Mouse (Mus musculus): ENCODE results near the gene Bglap. TPM values are rescaled to one million over a fixed set of nuclear protein-coding genes. Genes with fewer than 3 reads are reported as not detected.
A peak's percentile ranks its signal among the peaks of the same experiment; 100 is the strongest.

The Bglap gene
- polyA plus RNA-seq, 1 experiment from 2014 or later, result 0.64 TPM

DNA sequence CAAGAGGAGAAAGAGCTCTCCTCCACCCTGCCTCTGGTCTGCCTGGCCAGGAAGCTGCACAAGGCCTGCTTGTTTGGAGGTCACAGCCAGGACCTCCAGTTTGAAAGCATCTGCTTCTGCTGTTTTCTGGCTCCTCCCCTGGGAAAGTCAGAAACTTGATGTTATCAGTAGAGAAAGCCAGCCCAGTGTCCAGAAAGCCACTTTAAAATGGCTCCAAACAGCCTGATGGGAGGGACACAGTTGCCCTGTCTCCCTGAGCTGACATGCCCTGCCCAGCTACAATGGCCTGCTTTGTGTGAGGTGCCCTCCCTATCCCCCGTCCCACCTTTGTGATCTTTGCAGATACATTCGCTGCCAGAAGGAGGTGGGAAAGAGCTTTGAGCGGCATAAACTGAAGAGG lies 24.3 kb downstream of the Bglap start:
- Histone ChIP-seq H3K9ac (ENCODE audit: low read length) (no peak overlapping the region), H3K27me3 (ENCODE audit: control insufficient read depth, insufficient read depth, low read length) (no peaks in the 10 kb centered on the region), H3K9me3 (ENCODE audit: control insufficient read depth, low read length) (no peaks in the 10 kb centered on the region), H3K4me3 (ENCODE audit: low read depth, low read length) (no peak overlapping the region), H3K27ac (replicated peaks) (no peak overlapping the region), H3K4me1 (replicated peaks; ENCODE audit: control insufficient read depth, insufficient read depth) (peaks cover 3% of the 10 kb centered on the region; the same call in 1 of the 2 replicates), H3K36me3 (ENCODE audit: control insufficient read depth, insufficient read depth, low read length) (peaks cover 61% of the 10 kb centered on the region), H3K4me2 (replicated peaks; ENCODE audit: low read depth) (no peak overlapping the region)
- DNase-seq (ENCODE audit: low spot score) (no peak), ATAC-seq (ENCODE audit: low FRiP score, low TSS enrichment) (no peak)
- WGBS, result 71% methylated on average over 3 of the region's 3 CpGs
- no peak for TF ChIP-seq CTCF (IDR thresholded peaks at IDR 0.05; ENCODE audit: low read depth)
- no peak for TF ChIP-seq EP300 (optimal IDR thresholded peaks at IDR 0.05)

DNA sequence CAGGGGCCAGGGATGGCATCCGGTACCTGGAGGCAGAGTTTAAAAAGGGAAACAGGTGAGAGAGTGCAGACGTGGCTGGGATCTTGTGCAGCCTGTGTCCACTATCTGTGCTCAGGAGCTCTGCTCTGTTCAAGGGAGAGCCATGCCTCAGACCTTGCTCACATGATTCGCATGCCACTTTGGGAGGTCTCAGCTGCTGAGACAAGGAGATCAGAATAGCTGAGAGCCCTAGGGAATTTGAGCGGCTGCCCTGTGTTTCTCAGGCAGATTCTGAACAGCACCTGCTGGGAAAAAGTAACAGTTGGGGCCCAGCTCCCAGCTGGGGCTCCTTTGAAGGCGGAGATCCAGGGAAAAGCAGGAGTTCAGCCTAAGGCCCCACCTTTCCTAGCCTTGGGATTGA lies 24.7 kb downstream of the Bglap start:
- H3K4me2 ChIP-seq (replicated peaks; ENCODE audit: low read depth), result no peak overlapping the region
- no peaks in the 10 kb centered on the region for H3K9me3 ChIP-seq (ENCODE audit: control insufficient read depth, low read length)
- 65% methylated on average over 5 of the region's 5 CpGs for WGBS
- TF ChIP-seq CTCF (IDR thresholded peaks at IDR 0.05; ENCODE audit: low read depth) (no peak), EP300 (optimal IDR thresholded peaks at IDR 0.05) (no peak)
- ATAC-seq (ENCODE audit: low FRiP score, low TSS enrichment) (no peak), DNase-seq (ENCODE audit: low spot score) (no peak)
- no peak overlapping the region for H3K27ac ChIP-seq (replicated peaks)
- H3K9ac ChIP-seq (ENCODE audit: low read length), result no peak overlapping the region
- H3K4me1 ChIP-seq (replicated peaks; ENCODE audit: control insufficient read depth, insufficient read depth), result peaks cover 2% of the 10 kb centered on the region; the same call in 1 of the 2 replicates
- H3K27me3 ChIP-seq (ENCODE audit: control insufficient read depth, insufficient read depth, low read length), result no peaks in the 10 kb centered on the region
- H3K36me3 ChIP-seq (ENCODE audit: control insufficient read depth, insufficient read depth, low read length), result peaks cover 65% of the 10 kb centered on the region
- no peak overlapping the region for H3K4me3 ChIP-seq (ENCODE audit: low read depth, low read length)

DNA sequence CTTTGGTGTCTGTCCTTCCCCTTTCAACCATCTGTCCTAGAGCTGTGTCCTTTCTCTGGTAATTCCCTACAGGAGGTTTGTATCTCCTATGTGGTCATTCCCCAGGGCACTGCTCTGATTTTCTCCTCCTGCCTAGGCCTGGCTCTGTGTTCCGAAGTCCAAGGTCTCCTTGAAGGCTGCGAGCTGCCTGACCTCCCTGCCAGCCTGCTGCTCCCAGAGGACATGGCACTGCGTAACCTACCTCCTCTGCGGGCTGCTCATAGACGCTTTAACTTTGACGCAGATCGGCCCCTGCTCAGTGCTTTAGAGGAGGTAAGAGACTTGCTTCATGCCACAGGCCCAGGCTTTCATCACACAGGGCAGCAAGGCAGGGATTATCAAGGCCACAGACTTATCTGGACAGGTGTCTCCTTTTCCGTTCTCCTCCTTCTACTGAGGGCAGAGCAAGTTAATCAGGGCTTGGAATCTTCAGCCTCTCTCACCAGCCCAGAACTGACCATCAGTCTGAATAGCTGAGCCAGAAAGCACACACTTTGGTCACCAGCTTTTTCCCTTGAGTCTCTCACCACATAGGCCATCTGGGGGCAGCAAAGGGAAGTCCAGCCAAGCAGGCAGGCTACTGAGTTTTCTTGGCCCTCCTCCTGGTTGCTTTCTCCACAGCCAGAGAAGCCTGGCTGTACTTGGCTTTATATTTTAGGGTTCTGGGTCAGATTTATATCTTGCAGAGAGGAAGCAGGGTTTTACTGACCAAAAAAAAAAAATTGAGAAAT lies 29.7 kb downstream of the Bglap start:
- DNase-seq (ENCODE audit: low spot score) (no peak), ATAC-seq (ENCODE audit: low FRiP score, low TSS enrichment) (no peak)
- Histone ChIP-seq H3K4me2 (replicated peaks; ENCODE audit: low read depth) (no peak overlapping the region), H3K27me3 (ENCODE audit: control insufficient read depth, insufficient read depth, low read length) (no peaks in the 10 kb centered on the region), H3K9ac (ENCODE audit: low read length) (no peak overlapping the region), H3K4me1 (replicated peaks; ENCODE audit: control insufficient read depth, insufficient read depth) (no peaks in the 10 kb centered on the region), H3K4me3 (ENCODE audit: low read depth, low read length) (no peak overlapping the region), H3K27ac (replicated peaks) (no peak overlapping the region), H3K9me3 (ENCODE audit: control insufficient read depth, low read length) (no peaks in the 10 kb centered on the region), H3K36me3 (ENCODE audit: control insufficient read depth, insufficient read depth, low read length) (peaks cover 82% of the 10 kb centered on the region)
- TF ChIP-seq EP300 (optimal IDR thresholded peaks at IDR 0.05) (no peak), CTCF (IDR thresholded peaks at IDR 0.05; ENCODE audit: low read depth) (peak; percentile 49)
- 94% methylated on average over 8 of the region's 8 CpGs for WGBS

DNA sequence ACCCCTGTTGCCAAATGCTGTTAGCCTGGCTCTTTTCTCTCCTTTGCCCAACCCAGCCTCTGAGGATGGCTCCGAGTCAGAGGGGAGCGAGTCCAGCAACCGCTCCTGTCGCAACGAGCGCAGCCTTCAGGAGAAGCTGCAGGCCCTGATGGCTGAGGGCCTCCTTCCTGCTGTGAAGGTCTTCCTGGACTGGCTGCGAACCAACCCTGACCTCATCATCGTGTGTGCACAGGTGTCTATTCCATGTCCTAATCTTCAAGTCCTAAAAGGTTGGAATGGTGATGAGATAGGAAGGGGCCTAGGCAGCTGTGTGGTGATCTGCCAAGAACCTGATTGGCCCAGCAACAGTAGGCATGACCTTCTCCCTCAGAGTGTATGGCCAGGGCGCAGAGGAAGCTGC lies 31.4 kb downstream of the Bglap start:
- ATAC-seq (ENCODE audit: low FRiP score, low TSS enrichment) (no peak), DNase-seq (ENCODE audit: low spot score) (no peak)
- no peaks in the 10 kb centered on the region for H3K9me3 ChIP-seq (ENCODE audit: control insufficient read depth, low read length)
- H3K4me1 ChIP-seq (replicated peaks; ENCODE audit: control insufficient read depth, insufficient read depth), result no peaks in the 10 kb centered on the region
- no peak overlapping the region for H3K4me3 ChIP-seq (ENCODE audit: low read depth, low read length)
- no peak for TF ChIP-seq EP300 (optimal IDR thresholded peaks at IDR 0.05)
- no peak for TF ChIP-seq CTCF (IDR thresholded peaks at IDR 0.05; ENCODE audit: low read depth)
- 82% methylated on average over 9 of the region's 9 CpGs for WGBS
- H3K4me2 ChIP-seq (replicated peaks; ENCODE audit: low read depth), result no peak overlapping the region
- peaks cover 76% of the 10 kb centered on the region for H3K36me3 ChIP-seq (ENCODE audit: control insufficient read depth, insufficient read depth, low read length)
- no peak overlapping the region for H3K9ac ChIP-seq (ENCODE audit: low read length)
- no peak overlapping the region for H3K27ac ChIP-seq (replicated peaks)
- no peaks in the 10 kb centered on the region for H3K27me3 ChIP-seq (ENCODE audit: control insufficient read depth, insufficient read depth, low read length)

DNA sequence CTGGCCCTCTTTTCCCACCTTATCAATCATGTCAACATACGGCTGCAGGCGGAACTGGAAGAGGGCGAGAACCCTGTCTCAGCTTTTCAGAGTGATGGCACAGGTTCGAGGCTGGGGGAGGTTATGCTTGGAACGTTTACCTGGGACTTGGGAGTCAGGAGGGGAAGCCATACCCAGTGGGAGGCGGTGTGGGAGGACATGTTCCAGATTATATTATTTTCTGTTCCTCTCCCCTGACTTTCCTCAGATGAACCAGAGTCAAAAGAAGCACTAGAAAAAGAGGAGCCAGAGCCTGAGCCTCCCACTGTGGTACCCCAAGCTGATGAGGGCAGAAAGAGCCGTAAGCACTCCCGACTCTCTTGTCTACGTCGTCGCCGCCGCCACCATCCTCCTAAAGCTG lies 33.5 kb downstream of the Bglap start:
- no peak overlapping the region for H3K9ac ChIP-seq (ENCODE audit: low read length)
- H3K4me2 ChIP-seq (replicated peaks; ENCODE audit: low read depth), result no peak overlapping the region
- DNase-seq (ENCODE audit: low spot score) (no peak), ATAC-seq (ENCODE audit: low FRiP score, low TSS enrichment) (no peak)
- peaks cover 75% of the 10 kb centered on the region for H3K36me3 ChIP-seq (ENCODE audit: control insufficient read depth, insufficient read depth, low read length)
- no peaks in the 10 kb centered on the region for H3K9me3 ChIP-seq (ENCODE audit: control insufficient read depth, low read length)
- TF ChIP-seq EP300 (optimal IDR thresholded peaks at IDR 0.05) (no peak), CTCF (IDR thresholded peaks at IDR 0.05; ENCODE audit: low read depth) (no peak)
- no peak overlapping the region for H3K27ac ChIP-seq (replicated peaks)
- 82% methylated on average over 13 of the region's 13 CpGs for WGBS
- no peaks in the 10 kb centered on the region for H3K4me1 ChIP-seq (replicated peaks; ENCODE audit: control insufficient read depth, insufficient read depth)
- H3K4me3 ChIP-seq (ENCODE audit: low read depth, low read length), result no peak overlapping the region
- no peaks in the 10 kb centered on the region for H3K27me3 ChIP-seq (ENCODE audit: control insufficient read depth, insufficient read depth, low read length)

DNA sequence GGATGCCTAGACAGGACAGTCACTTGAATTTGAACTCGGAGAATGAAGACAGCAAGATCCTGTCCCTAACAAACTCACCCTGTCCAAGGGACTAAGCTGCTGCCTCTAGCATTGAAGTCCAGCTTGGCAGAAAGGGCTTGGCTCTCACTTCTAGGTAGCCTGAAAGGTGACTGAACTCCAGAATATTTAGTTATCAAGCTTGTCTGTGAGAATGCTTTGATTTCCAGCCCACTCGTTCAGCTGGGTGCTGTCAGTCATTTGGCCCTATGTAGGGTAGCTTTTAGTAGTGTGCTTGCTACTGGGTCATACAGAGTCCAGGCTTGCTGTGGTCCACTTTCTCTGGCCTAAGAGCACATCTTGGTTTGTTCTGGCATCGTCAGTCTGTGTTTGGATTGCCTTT lies 45.3 kb downstream of the Bglap start:
- H3K4me3 ChIP-seq (ENCODE audit: low read depth, low read length), result no peak overlapping the region
- H3K4me1 ChIP-seq (replicated peaks; ENCODE audit: control insufficient read depth, insufficient read depth), result peaks cover 3% of the 10 kb centered on the region; the same call in 1 of the 2 replicates
- 58% methylated on average over 3 of the region's 3 CpGs for WGBS
- no peak for TF ChIP-seq EP300 (optimal IDR thresholded peaks at IDR 0.05)
- no peak for TF ChIP-seq CTCF (IDR thresholded peaks at IDR 0.05; ENCODE audit: low read depth)
- H3K4me2 ChIP-seq (replicated peaks; ENCODE audit: low read depth), result no peak overlapping the region
- H3K9ac ChIP-seq (ENCODE audit: low read length), result no peak overlapping the region
- ATAC-seq (ENCODE audit: low FRiP score, low TSS enrichment), result no peak
- H3K27me3 ChIP-seq (ENCODE audit: control insufficient read depth, insufficient read depth, low read length), result no peaks in the 10 kb centered on the region
- H3K27ac ChIP-seq (replicated peaks), result no peak overlapping the region
- no peak for DNase-seq (ENCODE audit: low spot score)
- H3K36me3 ChIP-seq (ENCODE audit: control insufficient read depth, insufficient read depth, low read length), result peaks cover 18% of the 10 kb centered on the region
- no peaks in the 10 kb centered on the region for H3K9me3 ChIP-seq (ENCODE audit: control insufficient read depth, low read length)
